In genomic region chr5:71010797-71011196, GRCm38 (mm10) we compare ENCODE assay signal across 21 mouse cellular contexts.
"Had no signal": no experiment of that assay in that cellular context is flagged by ENCODE, and none has a peak within 500 bp of the region (broad histone marks: within the 10 kb centered on the region; RNA-seq: fewer than 3 reads in every experiment).

No protein-coding gene starts in this region.

- H3K4me2 ChIP-seq: kidney, embryonic 15.5 days; limb, embryonic 12.5 days; limb, embryonic 15.5 days; liver, embryonic 11.5 days; lung, embryonic 14.5 days; midbrain, embryonic 13.5 days; neural tube, embryonic 13.5 days; stomach, embryonic 15.5 days had no signal

- DNase-seq: kidney, adult 8-10 months; kidney, postnatal 10 days; kidney, postnatal 36 days; left cerebral cortex, postnatal 4 days; liver, postnatal 0 days; lung, embryonic 14.5 days; retina, postnatal 1 day; right cerebral cortex, postnatal 25 days; spleen, adult 18-20 months; thymus, postnatal 25 days had no signal

- ATAC-seq: liver, postnatal 0 days; lung, postnatal 0 days had no signal

- H3K27me3 ChIP-seq: kidney, embryonic 15.5 days; limb, embryonic 12.5 days; limb, embryonic 15.5 days; midbrain, embryonic 13.5 days; neural tube, embryonic 13.5 days; stomach, embryonic 15.5 days had no signal

- H3K27ac ChIP-seq: kidney, embryonic 15.5 days; limb, embryonic 12.5 days; limb, embryonic 15.5 days; liver, embryonic 14.5 days; macrophage; neural tube, embryonic 13.5 days; stomach, embryonic 15.5 days had no signal

- H3K36me3 ChIP-seq: kidney, embryonic 15.5 days; limb, embryonic 12.5 days; limb, embryonic 15.5 days; midbrain, embryonic 13.5 days; neural tube, embryonic 13.5 days; stomach, embryonic 15.5 days had no signal

- H3K4me3 ChIP-seq: kidney, embryonic 15.5 days; limb, embryonic 12.5 days; limb, embryonic 15.5 days; midbrain, embryonic 13.5 days; myocyte; neural tube, embryonic 13.5 days; stomach, embryonic 15.5 days had no signal

- H3K9me3 ChIP-seq: kidney, embryonic 15.5 days; limb, embryonic 12.5 days; limb, embryonic 15.5 days; midbrain, embryonic 13.5 days; neural tube, embryonic 13.5 days; stomach, embryonic 15.5 days had no signal

- H3K9ac ChIP-seq: kidney, embryonic 15.5 days; limb, embryonic 12.5 days; limb, embryonic 15.5 days; liver, embryonic 14.5 days; liver, postnatal 0 days; lung, embryonic 14.5 days; midbrain, embryonic 13.5 days; neural tube, embryonic 13.5 days; stomach, embryonic 15.5 days had no signal

- H3K4me1 ChIP-seq: kidney, embryonic 15.5 days; limb, embryonic 12.5 days; limb, embryonic 15.5 days; neural tube, embryonic 13.5 days; stomach, embryonic 15.5 days had no signal
